Mouse (Mus musculus) liver, postnatal 0 days (tissue): ENCODE measurements at regions not wholly inside any gene's neighbourhood (a gene's known extent, or its start where the extent isn't known, plus 50 kb on each side); places are given as distances from the start of the nearest gene placed in this dataset.

ENCODE experiments used
- ATAC-seq: fragments of 200-750 bp; cut with Nextera tagmentation; 2 replicates; pipeline ENCODE4 v1.8.0; 2017; ENCODE audit warnings: mild to moderate bottlenecking, moderate library complexity
- DNase-seq: peaks from one replicate; pipeline ENCODE4 v3.0.0-alpha.2; 2016
- H3K27ac ChIP-seq: fragments of 300-500 bp; sonication (generic); 2 replicates; pipeline ENCODE4 v1.5.1; 2014; ENCODE audit warnings: antibody characterized with exemption, moderate library complexity, mild to moderate bottlenecking, low read depth
- H3K27me3 ChIP-seq: fragments of 300-500 bp; sonication (generic); 2 replicates; pipeline ENCODE4 v1.6.1; 2014; ENCODE audit warnings: low read length, control low read depth, mixed read lengths; ENCODE audit not compliant: insufficient read depth
- H3K36me3 ChIP-seq: fragments of 300-500 bp; sonication (generic); replicated peaks from 2 replicates; pipeline ENCODE4 v1.6.1; 2014; ENCODE audit warnings: mild to moderate bottlenecking, control low read depth, low read length, moderate library complexity, mixed read lengths; ENCODE audit not compliant: insufficient read depth
- H3K4me1 ChIP-seq: fragments of 300-500 bp; sonication (generic); 2 replicates; pipeline ENCODE4 v1.6.1; 2014; ENCODE audit warnings: antibody characterized with exemption, mild to moderate bottlenecking, control low read depth; ENCODE audit not compliant: insufficient read depth
- H3K4me2 ChIP-seq: fragments of 300-500 bp; sonication (generic); 2 replicates; pipeline ENCODE4 v1.6.1; 2014; ENCODE audit warnings: low read depth, mild to moderate bottlenecking, low read length, moderate library complexity, mixed read lengths
- H3K4me3 ChIP-seq: fragments of 300-500 bp; sonication (generic); 2 replicates; pipeline ENCODE4 v1.5.1; 2014; ENCODE audit warnings: low read depth, low read length
- H3K9ac ChIP-seq: fragments of 300-500 bp; sonication (generic); replicated peaks from 2 replicates; pipeline ENCODE4 v1.6.1; 2014; ENCODE audit warnings: mild to moderate bottlenecking, moderate library complexity
- H3K9me3 ChIP-seq: fragments of 300-500 bp; sonication (generic); 2 replicates; pipeline ENCODE4 v1.6.1; 2016; ENCODE audit warnings: mild to moderate bottlenecking, control low read depth, low read length, mixed read lengths
- CTCF ChIP-seq: sonication (generic); IDR thresholded peaks from 2 replicates; pipeline ENCODE4 v1.5.1; 2016; ENCODE audit warnings: antibody characterized with exemption, low read depth
- EP300 ChIP-seq: IDR thresholded peaks from 2 replicates; pipeline ENCODE4 v1.6.1; 2016; ENCODE audit warnings: antibody characterized with exemption, low read depth, mild to moderate bottlenecking
- WGBS: fragments of 180-500 bp; shearing (Covaris S2); extraction: QIAGEN DNeasy Blood & Tissue Kit; methylation state at CpG from one replicate; pipeline ENCODE4 v1.1.7; 2014; ENCODE audit not compliant: insufficient replicate concordance; 5-methylcytosine and 5-hydroxymethylcytosine counted together

DNA sequence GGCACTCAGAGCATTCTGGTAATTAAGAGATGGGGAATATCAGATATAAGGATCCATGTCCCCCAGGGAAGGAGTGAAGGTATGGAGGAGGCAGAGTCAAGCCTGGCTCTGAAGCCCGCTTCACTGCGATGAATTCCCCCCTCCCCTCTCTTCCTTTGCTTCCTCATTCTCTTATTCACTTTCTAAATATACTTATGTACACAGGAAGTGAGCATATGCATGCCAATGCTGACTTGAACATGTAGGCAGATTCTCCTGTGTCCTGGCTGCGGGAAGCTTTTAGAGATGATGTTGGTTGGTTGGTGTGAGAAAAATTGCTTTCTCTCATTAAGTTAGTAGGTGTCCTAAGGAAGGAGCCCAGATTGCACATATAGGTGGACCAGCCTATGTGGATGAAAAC is 192.1 kb downstream of the Tex29 start:
- Histone ChIP-seq H3K9me3 (no peaks in the 10 kb centered on the region), H3K4me3 (no peak overlapping the region), H3K4me1 (no peaks in the 10 kb centered on the region), H3K9ac (no peak overlapping the region), H3K27ac (no peak overlapping the region), H3K36me3 (no peaks in the 10 kb centered on the region), H3K27me3 (peaks cover 14% of the 10 kb centered on the region; the same call in 1 of the 2 replicates), H3K4me2 (no peak overlapping the region)
- no peak for TF ChIP-seq EP300
- no peak for TF ChIP-seq CTCF
- no peak for DNase-seq
- no peak for ATAC-seq
- WGBS = 40% methylated on average over 3 of the region's 3 CpGs

DNA sequence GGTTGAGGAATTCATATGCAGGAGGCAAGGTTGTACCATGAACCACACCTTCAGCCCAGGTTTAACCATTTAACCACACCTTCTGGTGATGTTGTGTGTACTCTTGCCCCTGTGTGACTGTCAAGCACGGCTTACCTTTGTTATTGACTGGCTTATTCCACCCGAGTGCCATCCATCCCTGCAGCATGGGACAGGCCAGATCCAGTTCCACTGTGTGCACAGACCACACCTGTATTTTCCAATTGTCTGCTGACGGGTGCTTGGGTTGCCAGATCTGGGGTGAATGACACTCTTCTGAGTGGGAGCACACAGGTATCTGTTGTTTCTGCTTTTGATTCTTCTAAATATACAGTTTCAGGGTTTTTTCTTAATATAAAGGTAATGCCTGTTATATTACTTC is 196.1 kb downstream of the Tex29 start:
- peaks cover 7% of the 10 kb centered on the region; the same call in 1 of the 2 replicates for H3K27me3 ChIP-seq
- H3K4me1 ChIP-seq = no peaks in the 10 kb centered on the region
- no peak overlapping the region for H3K9ac ChIP-seq
- no peak overlapping the region for H3K4me2 ChIP-seq
- no peaks in the 10 kb centered on the region for H3K36me3 ChIP-seq
- H3K9me3 ChIP-seq = no peaks in the 10 kb centered on the region
- no peak overlapping the region for H3K4me3 ChIP-seq
- no peak overlapping the region for H3K27ac ChIP-seq
- DNase-seq = no peak
- TF ChIP-seq EP300 (no peak), CTCF (no peak)
- ATAC-seq = no peak
- 72% methylated on average over 3 of the region's 3 CpGs for WGBS

- no peak for ATAC-seq
- TF ChIP-seq EP300 (no peak), CTCF (no peak)
- no peaks in the 10 kb centered on the region for H3K9me3 ChIP-seq
- peak overlapping the region; percentile 41 for H3K27ac ChIP-seq
- 38% methylated on average over 3 of the region's 3 CpGs for WGBS
- H3K27me3 ChIP-seq = no peaks in the 10 kb centered on the region
- peak overlapping the region; percentile 40; the same call in 1 of the 2 replicates for H3K4me2 ChIP-seq
- H3K4me1 ChIP-seq = no peaks in the 10 kb centered on the region
- no peak overlapping the region for H3K9ac ChIP-seq
- no peak overlapping the region for H3K4me3 ChIP-seq
- DNase-seq = no peak
- H3K36me3 ChIP-seq = no peaks in the 10 kb centered on the region
These were observed 200.7 kb downstream of the Tex29 start for GRCm38 (mm10) chr8:12040924-12041323.

DNA sequence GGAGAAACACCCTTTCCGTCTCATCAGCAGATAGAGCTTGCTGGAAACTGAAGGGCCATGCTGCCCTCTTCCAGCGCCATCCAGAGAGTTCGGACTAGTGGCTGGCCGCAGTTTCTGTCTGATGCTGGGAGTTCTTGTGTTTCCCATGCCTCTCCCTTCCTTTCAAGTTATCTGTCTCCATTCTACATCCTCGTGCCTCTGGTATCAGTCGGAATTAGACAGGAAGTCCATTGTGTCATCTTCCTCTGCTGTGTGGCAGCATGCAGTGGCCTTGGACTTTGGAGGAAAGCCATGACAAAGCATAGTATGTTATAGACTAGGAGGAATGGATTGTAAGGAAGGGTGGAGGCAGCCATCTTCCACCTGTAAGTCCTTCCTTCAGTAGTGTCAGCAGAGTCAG is 201.4 kb downstream of the Tex29 start:
- DNase-seq = no peak

DNA sequence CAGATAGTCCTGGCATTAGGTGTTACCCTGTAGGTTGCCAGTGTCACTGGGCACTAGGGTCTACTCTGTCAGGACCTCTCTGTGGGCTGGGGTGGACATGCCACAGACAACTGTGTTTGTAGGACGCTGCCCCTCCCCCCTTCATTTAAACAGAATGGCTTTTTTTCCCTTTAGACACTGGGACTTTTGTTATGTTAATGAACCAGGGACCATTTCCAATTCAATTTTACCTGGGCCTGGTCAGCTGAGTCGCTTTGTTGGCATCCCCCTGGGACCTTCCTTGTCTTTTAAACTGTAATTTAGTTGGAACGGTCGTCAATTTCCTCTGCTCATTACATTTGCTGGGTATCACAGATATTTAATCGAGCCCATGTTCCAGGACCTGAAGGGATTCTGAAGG is 210.6 kb downstream of the Tex29 start:
- Histone ChIP-seq H3K9ac (no peak overlapping the region), H3K4me2 (no peak overlapping the region), H3K27me3 (peaks cover 11% of the 10 kb centered on the region; the same call in 1 of the 2 replicates), H3K4me3 (no peak overlapping the region), H3K4me1 (no peaks in the 10 kb centered on the region), H3K27ac (no peak overlapping the region), H3K36me3 (no peaks in the 10 kb centered on the region), H3K9me3 (no peaks in the 10 kb centered on the region)
- no peak for TF ChIP-seq CTCF
- TF ChIP-seq EP300 = no peak
- WGBS = 61% methylated on average over 5 of the region's 5 CpGs
- no peak for DNase-seq
- ATAC-seq = no peak

More for the DNA sequence above, 201.4 kb downstream of the Tex29 start:
- Histone ChIP-seq H3K4me2 (peak overlapping the region; percentile 40), H3K27me3 (no peaks in the 10 kb centered on the region), H3K4me1 (no peaks in the 10 kb centered on the region), H3K27ac (peak overlapping the region; percentile 41; the same call in 1 of the 2 replicates), H3K9ac (no peak overlapping the region), H3K9me3 (no peaks in the 10 kb centered on the region), H3K4me3 (0 out of 2 replicates have a peak overlapping the region, but pooled peaks have one; percentile 1), H3K36me3 (no peaks in the 10 kb centered on the region)
- WGBS = 38% methylated on average over 6 of the region's 6 CpGs
- ATAC-seq = peak; percentile 55
- TF ChIP-seq CTCF (no peak), EP300 (no peak)

- Histone ChIP-seq H3K4me3 (no peak overlapping the region), H3K9ac (no peak overlapping the region), H3K36me3 (no peaks in the 10 kb centered on the region), H3K9me3 (no peaks in the 10 kb centered on the region), H3K4me2 (no peak overlapping the region), H3K4me1 (no peaks in the 10 kb centered on the region), H3K27me3 (peaks cover 14% of the 10 kb centered on the region; the same call in 1 of the 2 replicates), H3K27ac (no peak overlapping the region)
- no peak for DNase-seq
- ATAC-seq = no peak
- WGBS = 58% methylated on average over 12 of the region's 12 CpGs
- TF ChIP-seq EP300 = no peak
These were observed 211.1 kb downstream of the Tex29 start for GRCm38 (mm10) chr8:12051357-12051756.

DNA sequence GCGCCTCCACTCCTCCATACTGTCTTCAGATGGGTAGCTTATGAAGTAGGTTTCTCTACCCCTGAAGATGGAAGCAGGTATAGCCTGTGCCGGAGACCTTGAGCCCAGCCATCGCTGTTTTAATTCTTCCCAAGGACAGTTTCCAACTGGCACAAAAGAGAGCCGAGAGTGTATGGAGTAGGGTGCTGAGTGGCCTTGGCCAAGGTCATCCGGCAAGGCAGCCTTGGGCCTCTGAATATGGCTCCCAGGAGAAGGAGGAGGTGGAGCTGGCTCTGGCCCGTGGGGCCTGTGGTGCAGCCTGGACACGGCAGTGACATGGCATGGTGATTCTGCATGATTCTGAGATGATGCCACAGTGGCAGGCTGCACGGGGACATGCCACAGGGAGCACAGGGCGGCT is 215.7 kb downstream of the Tex29 start:
- no peak overlapping the region for H3K27ac ChIP-seq
- no peak overlapping the region for H3K4me2 ChIP-seq
- H3K4me3 ChIP-seq = no peak overlapping the region
- ATAC-seq (no peak), DNase-seq (no peak)
- no peaks in the 10 kb centered on the region for H3K9me3 ChIP-seq
- peaks cover 23% of the 10 kb centered on the region for H3K27me3 ChIP-seq
- WGBS = 89% methylated on average over 9 of the region's 9 CpGs
- no peak overlapping the region for H3K9ac ChIP-seq
- no peaks in the 10 kb centered on the region for H3K36me3 ChIP-seq
- H3K4me1 ChIP-seq = no peaks in the 10 kb centered on the region
- TF ChIP-seq EP300 (no peak), CTCF (no peak)
